Mouse (Mus musculus): Measurements from ENCODE around the gene Itln1. TPM values are rescaled to one million over a fixed set of nuclear protein-coding genes. Genes with fewer than 3 reads are reported as not detected.

Itln1 gene
- polyA plus RNA-seq, 1 experiment, result 2,950 TPM

GRCm38 (mm10) chr1:171502388-171503249 lies 32.5 kb downstream of the Itln1 start:
- Histone ChIP-seq H3K4me3 (ENCODE audit: low read depth, low read length) (no peak overlapping the region; the same call in 1 of the 2 replicates), H3K27ac (ENCODE audit: insufficient read depth, low read depth, low read length) (no peak overlapping the region; the same call in 1 of the 2 replicates), H3K4me1 (ENCODE audit: control insufficient read depth, insufficient read depth, insufficient read length, low read length) (no peaks in the 10 kb centered on the region; the same call in 1 of the 2 replicates), H3K27me3 (ENCODE audit: control insufficient read depth, insufficient read depth, low read length) (no peaks in the 10 kb centered on the region), H3K36me3 (ENCODE audit: control insufficient read depth, insufficient read depth, low read length) (no peaks in the 10 kb centered on the region)
- TF ChIP-seq POLR2A (IDR thresholded peaks at IDR 0.05; ENCODE audit: low read depth, low read length) (no peak), CTCF (IDR thresholded peaks at IDR 0.05; ENCODE audit: extremely low read depth, insufficient read length, insufficient replicate concordance, low read depth, low read length) (peak; percentile 63; the same call in 1 of the 2 replicates)
- 1% methylated on average over 14 of the region's 14 CpGs for WGBS

GRCm38 (mm10) chr1:171501636-171502080 lies 33.4 kb downstream of the Itln1 start:
- Histone ChIP-seq H3K27me3 (ENCODE audit: control insufficient read depth, insufficient read depth, low read length) (no peaks in the 10 kb centered on the region), H3K36me3 (ENCODE audit: control insufficient read depth, insufficient read depth, low read length) (no peaks in the 10 kb centered on the region), H3K27ac (ENCODE audit: insufficient read depth, low read depth, low read length) (no peak overlapping the region), H3K4me1 (ENCODE audit: control insufficient read depth, insufficient read depth, insufficient read length, low read length) (no peaks in the 10 kb centered on the region; the same call in 1 of the 2 replicates), H3K4me3 (ENCODE audit: low read depth, low read length) (peak overlapping the region; percentile 32; the same call in 1 of the 2 replicates)
- WGBS, result 6% methylated on average over 5 of the region's 5 CpGs
- TF ChIP-seq POLR2A (IDR thresholded peaks at IDR 0.05; ENCODE audit: low read depth, low read length) (no peak), CTCF (IDR thresholded peaks at IDR 0.05; ENCODE audit: extremely low read depth, insufficient read length, insufficient replicate concordance, low read depth, low read length) (peak; percentile 50; the same call in 1 of the 2 replicates)

DNA sequence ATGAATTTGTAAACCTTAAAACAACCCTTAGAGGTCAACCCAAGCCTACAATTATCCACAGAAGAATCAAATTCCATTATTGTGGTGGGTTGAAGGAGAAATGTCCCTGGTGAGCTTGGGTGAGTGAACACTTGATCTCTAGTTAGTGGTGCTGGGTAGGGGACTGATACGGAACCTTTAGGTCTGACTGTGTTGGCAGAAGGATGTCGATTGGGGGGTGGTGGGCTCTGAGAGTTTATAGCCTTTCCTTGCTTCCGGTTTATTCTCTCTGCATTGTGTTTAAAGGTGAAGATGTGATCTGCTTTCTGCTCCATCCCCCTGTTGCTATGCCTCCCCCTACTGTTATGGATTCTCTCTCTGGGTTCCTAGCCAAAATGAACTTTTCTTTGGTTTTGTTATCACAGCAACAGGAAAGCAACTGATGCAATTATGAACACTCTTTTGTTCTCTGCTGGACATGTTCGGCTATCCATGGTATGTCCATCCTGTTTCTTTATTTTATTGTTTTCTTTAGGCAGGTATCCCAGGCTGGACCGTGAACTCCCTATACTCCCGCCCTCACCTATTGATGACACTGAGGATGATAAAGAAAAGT lies 34.0 kb downstream of the Itln1 start:
- H3K36me3 ChIP-seq (ENCODE audit: control insufficient read depth, insufficient read depth, low read length), result no peaks in the 10 kb centered on the region
- H3K4me1 ChIP-seq (ENCODE audit: control insufficient read depth, insufficient read depth, insufficient read length, low read length), result no peaks in the 10 kb centered on the region; the same call in 1 of the 2 replicates
- H3K4me3 ChIP-seq (ENCODE audit: low read depth, low read length), result no peak overlapping the region
- WGBS, result 58% methylated on average over 6 of the region's 6 CpGs
- no peak overlapping the region for H3K27ac ChIP-seq (ENCODE audit: insufficient read depth, low read depth, low read length)
- TF ChIP-seq POLR2A (IDR thresholded peaks at IDR 0.05; ENCODE audit: low read depth, low read length) (no peak), CTCF (IDR thresholded peaks at IDR 0.05; ENCODE audit: extremely low read depth, insufficient read length, insufficient replicate concordance, low read depth, low read length) (no peak)
- no peaks in the 10 kb centered on the region for H3K27me3 ChIP-seq (ENCODE audit: control insufficient read depth, insufficient read depth, low read length)

GRCm38 (mm10) chr1:171499856-171500255 lies 35.2 kb downstream of the Itln1 start:
- no peaks in the 10 kb centered on the region; the same call in 1 of the 2 replicates for H3K4me1 ChIP-seq (ENCODE audit: control insufficient read depth, insufficient read depth, insufficient read length, low read length)
- no peaks in the 10 kb centered on the region for H3K27me3 ChIP-seq (ENCODE audit: control insufficient read depth, insufficient read depth, low read length)
- no peak overlapping the region for H3K4me3 ChIP-seq (ENCODE audit: low read depth, low read length)
- WGBS, result 92% methylated on average over 5 of the region's 5 CpGs
- TF ChIP-seq CTCF (IDR thresholded peaks at IDR 0.05; ENCODE audit: extremely low read depth, insufficient read length, insufficient replicate concordance, low read depth, low read length) (no peak), POLR2A (IDR thresholded peaks at IDR 0.05; ENCODE audit: low read depth, low read length) (no peak)
- no peaks in the 10 kb centered on the region for H3K36me3 ChIP-seq (ENCODE audit: control insufficient read depth, insufficient read depth, low read length)
- no peak overlapping the region for H3K27ac ChIP-seq (ENCODE audit: insufficient read depth, low read depth, low read length)

- Histone ChIP-seq H3K36me3 (ENCODE audit: control insufficient read depth, insufficient read depth, low read length) (no peaks in the 10 kb centered on the region), H3K27ac (ENCODE audit: insufficient read depth, low read depth, low read length) (no peak overlapping the region), H3K4me3 (ENCODE audit: low read depth, low read length) (no peak overlapping the region), H3K27me3 (ENCODE audit: control insufficient read depth, insufficient read depth, low read length) (no peaks in the 10 kb centered on the region), H3K4me1 (ENCODE audit: control insufficient read depth, insufficient read depth, insufficient read length, low read length) (no peaks in the 10 kb centered on the region)
- WGBS, result 90% methylated on average over 6 of the region's 6 CpGs
- TF ChIP-seq POLR2A (IDR thresholded peaks at IDR 0.05; ENCODE audit: low read depth, low read length) (no peak), CTCF (IDR thresholded peaks at IDR 0.05; ENCODE audit: extremely low read depth, insufficient read length, insufficient replicate concordance, low read depth, low read length) (no peak)
Observed at GRCm38 (mm10) chr1:171495371-171495770, 39.7 kb downstream of the Itln1 start.

GRCm38 (mm10) chr1:171494241-171494640 lies 40.9 kb downstream of the Itln1 start:
- H3K36me3 ChIP-seq (ENCODE audit: control insufficient read depth, insufficient read depth, low read length), result no peaks in the 10 kb centered on the region
- WGBS, result 93% methylated on average over 13 of the region's 13 CpGs
- H3K27me3 ChIP-seq (ENCODE audit: control insufficient read depth, insufficient read depth, low read length), result no peaks in the 10 kb centered on the region
- TF ChIP-seq CTCF (IDR thresholded peaks at IDR 0.05; ENCODE audit: extremely low read depth, insufficient read length, insufficient replicate concordance, low read depth, low read length), result no peak
- no peak for TF ChIP-seq POLR2A (IDR thresholded peaks at IDR 0.05; ENCODE audit: low read depth, low read length)
- H3K4me1 ChIP-seq (ENCODE audit: control insufficient read depth, insufficient read depth, insufficient read length, low read length), result no peaks in the 10 kb centered on the region
- no peak overlapping the region for H3K4me3 ChIP-seq (ENCODE audit: low read depth, low read length)
- no peak overlapping the region for H3K27ac ChIP-seq (ENCODE audit: insufficient read depth, low read depth, low read length)

GRCm38 (mm10) chr1:171478968-171479367 lies 56.1 kb downstream of the Itln1 start:
- WGBS, result 21% methylated on average over 2 of the region's 2 CpGs
- Histone ChIP-seq H3K27ac (ENCODE audit: insufficient read depth, low read depth, low read length) (no peak overlapping the region), H3K4me3 (ENCODE audit: low read depth, low read length) (no peak overlapping the region), H3K36me3 (ENCODE audit: control insufficient read depth, insufficient read depth, low read length) (no peaks in the 10 kb centered on the region), H3K27me3 (ENCODE audit: control insufficient read depth, insufficient read depth, low read length) (no peaks in the 10 kb centered on the region), H3K4me1 (ENCODE audit: control insufficient read depth, insufficient read depth, insufficient read length, low read length) (no peaks in the 10 kb centered on the region)
- TF ChIP-seq POLR2A (IDR thresholded peaks at IDR 0.05; ENCODE audit: low read depth, low read length) (no peak), CTCF (IDR thresholded peaks at IDR 0.05; ENCODE audit: extremely low read depth, insufficient read length, insufficient replicate concordance, low read depth, low read length) (no peak)
